Mouse (Mus musculus) kidney, postnatal 0 days (tissue): ENCODE data around the gene Nrm. TPM values are rescaled to one million over a fixed set of nuclear protein-coding genes. Genes with fewer than 3 reads are reported as not detected.

Experiments
- ATAC-seq: fragments of 200-750 bp; cut with Nextera tagmentation; replicated peaks from 2 replicates; pipeline ENCODE4 v1.8.0; 2017; ENCODE audit warnings: low read depth, moderate number of reproducible peaks, moderate TSS enrichment, moderate library complexity; ENCODE audit not compliant: low FRiP score
- DNase-seq: peaks from one replicate; pipeline ENCODE4 v3.0.0-alpha.2; 2016; ENCODE audit warnings: low spot score
- H3K27ac ChIP-seq: fragments of 300-500 bp; sonication (generic); 2 replicates; pipeline ENCODE4 v1.5.1; 2014; ENCODE audit warnings: mild to moderate bottlenecking
- H3K27me3 ChIP-seq: fragments of 300-500 bp; sonication (generic); 2 replicates; pipeline ENCODE4 v1.6.1; 2014; ENCODE audit warnings: low read length, mixed read lengths; ENCODE audit not compliant: insufficient read depth
- H3K36me3 ChIP-seq: fragments of 300-500 bp; sonication (generic); 2 replicates; pipeline ENCODE4 v1.6.1; 2014; ENCODE audit warnings: low read length, mixed read lengths; ENCODE audit not compliant: insufficient read depth
- H3K4me1 ChIP-seq: fragments of 300-500 bp; sonication (generic); replicated peaks from 2 replicates; pipeline ENCODE4 v1.6.1; 2014; ENCODE audit warnings: antibody characterized with exemption, low read length, mixed read lengths; ENCODE audit not compliant: insufficient read depth
- H3K4me2 ChIP-seq: fragments of 300-500 bp; sonication (generic); 2 replicates; pipeline ENCODE4 v1.6.1; 2014; ENCODE audit warnings: mild to moderate bottlenecking, low read length, moderate library complexity, mixed read lengths
- H3K4me3 ChIP-seq: fragments of 300-500 bp; sonication (generic); replicated peaks from 2 replicates; pipeline ENCODE4 v1.5.1; 2014; ENCODE audit warnings: low read depth, low read length
- H3K9ac ChIP-seq: fragments of 300-500 bp; sonication (generic); 2 replicates; pipeline ENCODE4 v1.6.1; 2014; ENCODE audit warnings: low read depth, low read length
- H3K9me3 ChIP-seq: fragments of 300-500 bp; sonication (generic); replicated peaks from 2 replicates; pipeline ENCODE4 v1.6.1; 2016; ENCODE audit warnings: low read length, inconsistent platforms, mixed read lengths
- CTCF ChIP-seq: IDR thresholded peaks from 2 replicates; pipeline ENCODE4 v1.5.1; 2016; ENCODE audit warnings: antibody characterized with exemption, low read depth, mild to moderate bottlenecking, moderate library complexity
- WGBS: fragments of 180-500 bp; shearing (Covaris S2); extraction: QIAGEN DNeasy Blood & Tissue Kit; methylation state at CpG from one replicate; pipeline ENCODE4 v1.1.7; 2014; 5-methylcytosine and 5-hydroxymethylcytosine counted together
- polyA plus RNA-seq: library from polyadenylated mRNA; unstranded; fragments of >200 nt; fragmentation: Nextera tagmentation; extraction: Ambion mirVana; gene quantifications from 2 replicates; pipeline ENCODE4 v1.2.1, GENCODE M21; 2015

Gene Nrm
- polyA plus RNA-seq, 1 experiment from 2014 or later: 36.9 TPM

DNA sequence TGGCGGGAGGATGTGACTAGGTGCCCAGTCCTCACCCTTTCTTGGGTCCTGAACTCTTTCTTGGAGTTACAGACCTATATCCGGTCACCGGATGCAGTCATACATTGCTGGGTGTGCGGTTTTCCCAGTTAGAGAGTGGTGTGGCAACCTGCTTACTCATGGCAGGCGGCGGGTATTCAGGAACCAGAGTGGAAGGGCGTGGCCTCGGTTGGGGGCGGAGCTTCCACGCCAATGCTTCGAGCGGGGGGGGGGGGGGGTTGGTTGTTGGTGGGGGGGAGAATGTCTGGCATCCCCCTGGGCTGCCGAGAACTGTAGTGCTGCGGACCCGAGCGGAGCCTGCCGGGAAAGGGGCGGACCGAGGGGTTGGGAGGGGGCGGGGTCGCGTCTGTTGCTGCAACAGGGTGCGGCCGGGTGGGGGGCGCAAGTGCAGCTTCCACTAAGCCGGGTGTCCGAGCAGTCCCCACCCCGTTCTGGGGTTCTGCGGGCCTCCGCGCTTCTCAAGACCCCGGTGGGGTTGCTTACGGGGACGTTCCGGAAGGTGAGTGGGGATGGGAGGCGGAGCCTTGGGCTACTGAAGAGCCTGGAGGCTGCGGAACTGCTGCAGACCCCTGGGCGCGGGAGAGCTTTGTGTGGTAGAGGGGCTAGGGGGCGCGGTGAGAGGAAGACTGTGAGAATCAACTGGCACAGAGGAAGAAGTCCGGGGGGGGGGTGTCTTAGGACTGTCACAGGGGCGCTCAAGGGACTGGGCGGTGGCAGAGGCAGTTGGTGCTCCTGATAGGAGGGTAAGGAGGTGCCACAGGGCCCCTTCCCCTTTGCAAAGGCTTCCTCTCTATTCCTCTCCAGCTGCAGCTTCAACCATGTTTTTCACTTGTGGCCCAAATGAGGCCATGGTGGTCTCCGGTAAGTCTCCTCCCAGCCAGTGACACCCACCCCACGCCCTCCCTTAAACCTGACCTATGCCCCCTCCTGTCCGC lies 37.9 kb upstream of the Nrm start, which contains the start of gene Flot1:
Gene Flot1, plus strand, starts transcription at position 267 of the 974 bp plus-strand sequence.
- TF ChIP-seq CTCF: no peak
- 1% methylated on average over 37 of the region's 47 CpGs for WGBS

GRCm38 (mm10) chr17:35824402-35824801 lies 36.7 kb upstream of the Nrm start:
- no peak for DNase-seq
- no peak for ATAC-seq
- peak; percentile 52; the same call in 1 of the 2 replicates for TF ChIP-seq CTCF
- Histone ChIP-seq H3K4me1 (peaks cover 6% of the 10 kb centered on the region; the same call in 1 of the 2 replicates), H3K27me3 (no peaks in the 10 kb centered on the region), H3K4me3 (no peak overlapping the region), H3K36me3 (0 out of 2 replicates have a peak, but pooled peaks cover 10% of the 10 kb centered on the region), H3K9me3 (no peaks in the 10 kb centered on the region), H3K27ac (0 out of 2 replicates have a peak overlapping the region, but pooled peaks have one; percentile 87), H3K4me2 (peak overlapping the region; percentile 94; the same call in 1 of the 2 replicates), H3K9ac (no peak overlapping the region)
- 60% methylated on average over 7 of the region's 7 CpGs for WGBS

More for the DNA sequence above, 37.9 kb upstream of the Nrm start, which contains the start of gene Flot1:
- Histone ChIP-seq H3K4me1 (peaks cover 6% of the 10 kb centered on the region; the same call in 1 of the 2 replicates), H3K36me3 (0 out of 2 replicates have a peak, but pooled peaks cover 10% of the 10 kb centered on the region), H3K4me2 (peak within 1 kb of the TSS; percentile 94), H3K27me3 (no peaks in the 10 kb centered on the region), H3K9ac (peak within 1 kb of the TSS; percentile 82), H3K27ac (peak within 1 kb of the TSS; percentile 87), H3K9me3 (no peaks in the 10 kb centered on the region), H3K4me3 (peak within 1 kb of the TSS; percentile 70)
- DNase-seq (peak; percentile 92), ATAC-seq (peak; percentile 86)

DNA sequence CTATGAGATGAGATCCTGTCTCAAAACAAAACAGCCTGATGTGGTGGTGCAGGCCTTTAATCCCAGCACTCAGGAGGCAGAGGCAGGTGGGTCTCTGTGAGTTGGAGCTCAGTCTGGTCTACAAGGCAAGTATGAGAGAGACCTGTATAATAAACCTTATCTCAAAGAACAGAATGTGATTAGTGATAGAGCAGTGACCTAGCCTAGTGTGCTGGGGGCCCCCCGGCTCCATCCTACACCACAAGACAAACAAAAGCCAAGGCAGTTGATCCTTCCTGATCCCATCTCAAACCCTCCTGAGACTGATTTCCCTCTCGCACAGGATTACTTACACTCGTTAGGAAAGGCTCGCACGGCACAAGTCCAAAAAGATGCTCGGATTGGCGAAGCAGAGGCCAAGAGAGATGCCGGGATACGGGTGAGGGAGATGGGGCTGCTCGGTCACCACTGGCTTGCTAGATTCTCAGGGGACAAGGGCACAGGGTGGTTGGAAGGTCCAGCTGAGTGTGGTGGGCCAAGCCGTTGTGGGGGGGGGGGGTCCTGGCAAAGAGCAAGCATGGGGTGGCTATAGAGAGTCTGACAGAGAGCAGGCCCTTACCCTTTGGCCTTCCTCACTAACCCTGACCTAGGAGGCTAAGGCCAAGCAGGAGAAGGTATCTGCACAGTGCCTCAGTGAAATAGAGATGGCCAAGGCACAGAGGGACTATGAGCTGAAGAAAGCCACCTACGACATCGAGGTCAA lies 35.8 kb upstream of the Nrm start:
- H3K36me3 ChIP-seq: 0 out of 2 replicates have a peak, but pooled peaks cover 10% of the 10 kb centered on the region
- no peak overlapping the region for H3K27ac ChIP-seq
- WGBS: 94% methylated on average over 13 of the region's 13 CpGs
- no peak overlapping the region for H3K9ac ChIP-seq
- DNase-seq (no peak), ATAC-seq (no peak)
- peaks cover 6% of the 10 kb centered on the region; the same call in 1 of the 2 replicates for H3K4me1 ChIP-seq
- H3K4me3 ChIP-seq: no peak overlapping the region
- no peak overlapping the region for H3K4me2 ChIP-seq
- no peaks in the 10 kb centered on the region for H3K9me3 ChIP-seq
- H3K27me3 ChIP-seq: no peaks in the 10 kb centered on the region
- TF ChIP-seq CTCF: no peak

- TF ChIP-seq CTCF: peak; percentile 97
- Histone ChIP-seq H3K4me3 (no peak overlapping the region), H3K27me3 (no peaks in the 10 kb centered on the region), H3K27ac (no peak overlapping the region), H3K9me3 (no peaks in the 10 kb centered on the region), H3K4me1 (peaks cover 2% of the 10 kb centered on the region; the same call in 1 of the 2 replicates), H3K9ac (no peak overlapping the region), H3K4me2 (no peak overlapping the region), H3K36me3 (peaks cover 28% of the 10 kb centered on the region)
- DNase-seq (peak; percentile 97), ATAC-seq (peak; percentile 76)
- 1% methylated on average over 18 of the region's 21 CpGs for WGBS
Observed at GRCm38 (mm10) chr17:35829737-35830136, 31.4 kb upstream of the Nrm start.

DNA sequence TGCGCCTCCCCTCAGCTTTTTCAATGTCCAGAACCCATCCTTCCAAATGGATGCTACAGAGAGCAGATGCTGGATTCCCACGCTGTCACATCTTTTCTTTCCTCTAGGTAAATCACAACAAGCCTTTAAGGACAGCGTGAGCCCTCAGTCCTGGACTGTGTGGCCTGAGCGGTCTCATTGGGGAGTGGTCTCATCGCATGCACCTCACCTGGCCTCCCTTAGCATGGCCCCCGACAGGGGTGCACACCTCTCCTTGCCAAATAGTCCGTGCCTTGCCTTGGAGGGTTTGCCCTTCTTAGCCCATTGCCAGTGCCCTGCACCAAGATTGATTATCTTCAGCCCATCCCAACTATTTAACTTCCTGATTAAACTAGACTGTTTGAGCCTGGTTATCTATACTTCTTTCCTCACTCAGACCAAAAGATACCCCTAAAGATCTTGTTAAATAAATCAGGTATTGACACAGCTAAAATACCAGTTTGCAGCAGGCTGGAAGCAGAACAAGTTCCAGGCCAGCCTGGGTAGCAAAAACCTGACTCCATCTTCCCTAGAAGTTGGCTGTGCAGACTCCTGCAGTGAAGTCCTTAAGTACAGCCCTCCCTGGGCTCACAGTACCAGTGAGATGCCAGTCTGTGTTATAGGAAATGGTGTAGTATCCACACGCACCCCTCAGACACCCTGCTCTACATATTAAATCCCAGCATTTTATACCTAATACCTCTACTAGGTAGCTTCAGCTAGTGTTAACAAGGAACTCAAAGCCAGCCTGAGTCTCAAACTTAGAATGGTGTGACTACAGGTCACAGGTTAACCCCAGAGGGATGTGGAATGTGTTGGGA lies 28.5 kb upstream of the Nrm start:
- WGBS: 64% methylated on average over 8 of the region's 8 CpGs
- peaks cover 31% of the 10 kb centered on the region for H3K36me3 ChIP-seq
- no peak for DNase-seq

More for the DNA sequence above, 28.5 kb upstream of the Nrm start:
- ATAC-seq: no peak
- Histone ChIP-seq H3K9me3 (no peaks in the 10 kb centered on the region), H3K27me3 (no peaks in the 10 kb centered on the region), H3K4me1 (peaks cover 10% of the 10 kb centered on the region), H3K4me3 (no peak overlapping the region), H3K9ac (no peak overlapping the region), H3K27ac (no peak overlapping the region), H3K4me2 (no peak overlapping the region)
- TF ChIP-seq CTCF: no peak
